Mouse (Mus musculus) 3134 (cell line): ENCODE data around the gene Mgrn1.
A peak's percentile ranks its signal among the peaks of the same experiment; 100 is the strongest.

Experiments
- DNase-seq: peaks from one replicate; pipeline ENCODE4 v3.0.0-alpha.2; 2011; ENCODE audit warnings: low spot score; ENCODE audit not compliant: insufficient read length; ENCODE audit errors: extremely low read depth

Gene Mgrn1

GRCm38 (mm10) chr16:4885760-4886689, at the start of gene Mgrn1:
Gene Mgrn1 (plus strand): TSS chr16:4886249.
- peak; percentile 82 for DNase-seq

DNA sequence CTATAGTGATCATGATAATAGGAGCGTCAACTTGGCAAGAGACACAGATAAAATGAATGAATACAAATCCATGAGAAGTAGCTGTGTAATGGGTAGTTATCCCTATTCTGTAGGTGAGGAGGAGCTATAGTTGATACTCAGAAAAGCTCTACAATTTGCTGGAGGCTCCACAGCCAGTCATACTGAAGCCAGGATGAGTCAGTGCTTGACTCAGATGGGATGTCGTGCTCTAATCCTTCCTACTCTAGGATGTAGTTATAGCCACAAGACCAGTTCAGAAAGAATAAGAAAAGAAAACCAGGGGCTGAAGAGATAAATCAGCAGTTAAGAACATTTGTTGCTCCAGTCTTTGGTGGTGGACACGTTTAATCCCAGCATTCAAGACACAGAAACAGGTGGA, 48.4 kb upstream of the Mgrn1 start:
- DNase-seq = no peak

GRCm38 (mm10) chr16:4839552-4839951, 46.5 kb upstream of the Mgrn1 start:
- no peak for DNase-seq

- no peak for DNase-seq
Measured at GRCm38 (mm10) chr16:4840231-4840630, 45.8 kb upstream of the Mgrn1 start.

GRCm38 (mm10) chr16:4847041-4847440, 39.0 kb upstream of the Mgrn1 start:
- DNase-seq = no peak

GRCm38 (mm10) chr16:4848090-4848489, 38.0 kb upstream of the Mgrn1 start:
- DNase-seq = no peak

DNA sequence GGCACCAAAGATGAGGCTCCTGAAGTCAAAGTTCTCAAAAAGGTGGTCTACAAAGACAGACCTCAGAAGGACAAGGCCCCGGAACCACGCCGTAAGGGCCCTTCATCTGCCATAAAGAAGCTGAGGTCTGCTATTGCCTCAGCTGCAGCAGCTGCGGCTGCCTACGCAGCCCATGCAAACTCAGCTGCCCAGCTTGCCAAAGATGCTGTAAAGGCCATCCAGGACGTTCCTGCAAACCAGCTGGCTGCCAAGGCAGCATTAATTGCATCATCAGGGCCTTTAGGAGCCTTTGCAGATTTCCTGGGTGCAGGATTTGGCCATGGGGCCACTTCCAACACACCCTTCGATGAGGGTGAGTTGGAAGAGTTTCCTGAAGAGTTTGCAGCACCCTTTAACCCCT, 35.7 kb upstream of the Mgrn1 start:
- no peak for DNase-seq

GRCm38 (mm10) chr16:4850938-4851628, 35.0 kb upstream of the Mgrn1 start:
- DNase-seq = no peak

GRCm38 (mm10) chr16:4855046-4855650, 30.9 kb upstream of the Mgrn1 start:
- DNase-seq = no peak

DNA sequence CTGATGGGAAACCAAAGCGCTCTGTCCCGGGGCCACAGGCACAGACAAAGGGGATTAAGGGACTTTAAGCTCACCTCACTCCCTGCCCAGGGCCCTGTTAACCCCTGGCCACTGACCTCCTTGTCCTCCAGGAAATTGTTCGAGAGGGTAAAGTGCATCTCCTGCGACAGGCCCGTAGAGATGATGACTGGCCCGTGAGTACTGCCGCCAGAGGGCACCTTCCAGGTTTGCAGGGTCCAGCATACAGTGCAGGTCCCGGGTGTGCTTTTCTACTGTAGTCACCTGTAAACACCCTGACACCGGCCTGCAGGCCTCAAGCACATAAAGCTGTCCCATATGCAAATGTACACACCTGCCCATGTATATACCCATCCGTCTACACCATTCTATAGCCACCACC, 24.7 kb upstream of the Mgrn1 start:
- DNase-seq = no peak

GRCm38 (mm10) chr16:4862863-4863483, 23.1 kb upstream of the Mgrn1 start:
- DNase-seq = peak; percentile 54

GRCm38 (mm10) chr16:4863742-4864141, 22.3 kb upstream of the Mgrn1 start:
- no peak for DNase-seq

- no peak for DNase-seq
Measured at GRCm38 (mm10) chr16:4866101-4866695, 19.9 kb upstream of the Mgrn1 start.

GRCm38 (mm10) chr16:4870490-4870889, 15.6 kb upstream of the Mgrn1 start:
- no peak for DNase-seq

DNA sequence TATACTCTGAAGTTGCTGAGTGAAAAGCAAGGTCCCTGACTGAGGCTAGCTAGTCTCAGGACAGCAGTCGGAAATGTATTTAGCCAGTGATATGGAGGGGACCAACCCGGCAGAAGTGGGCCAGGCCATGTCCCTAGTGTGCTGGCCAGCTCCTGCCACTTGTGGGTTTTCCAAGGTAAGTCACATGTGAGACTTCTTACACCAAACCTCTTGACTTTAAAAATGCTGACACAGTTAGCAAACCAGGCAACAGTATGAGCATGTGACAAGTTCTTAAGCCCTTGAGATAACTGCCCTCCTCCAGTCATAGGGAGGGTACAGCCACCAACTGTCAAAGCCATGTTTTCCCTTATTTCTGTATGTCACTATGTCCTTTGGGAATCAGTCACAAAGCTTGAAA, 14.1 kb upstream of the Mgrn1 start:
- no peak for DNase-seq

DNA sequence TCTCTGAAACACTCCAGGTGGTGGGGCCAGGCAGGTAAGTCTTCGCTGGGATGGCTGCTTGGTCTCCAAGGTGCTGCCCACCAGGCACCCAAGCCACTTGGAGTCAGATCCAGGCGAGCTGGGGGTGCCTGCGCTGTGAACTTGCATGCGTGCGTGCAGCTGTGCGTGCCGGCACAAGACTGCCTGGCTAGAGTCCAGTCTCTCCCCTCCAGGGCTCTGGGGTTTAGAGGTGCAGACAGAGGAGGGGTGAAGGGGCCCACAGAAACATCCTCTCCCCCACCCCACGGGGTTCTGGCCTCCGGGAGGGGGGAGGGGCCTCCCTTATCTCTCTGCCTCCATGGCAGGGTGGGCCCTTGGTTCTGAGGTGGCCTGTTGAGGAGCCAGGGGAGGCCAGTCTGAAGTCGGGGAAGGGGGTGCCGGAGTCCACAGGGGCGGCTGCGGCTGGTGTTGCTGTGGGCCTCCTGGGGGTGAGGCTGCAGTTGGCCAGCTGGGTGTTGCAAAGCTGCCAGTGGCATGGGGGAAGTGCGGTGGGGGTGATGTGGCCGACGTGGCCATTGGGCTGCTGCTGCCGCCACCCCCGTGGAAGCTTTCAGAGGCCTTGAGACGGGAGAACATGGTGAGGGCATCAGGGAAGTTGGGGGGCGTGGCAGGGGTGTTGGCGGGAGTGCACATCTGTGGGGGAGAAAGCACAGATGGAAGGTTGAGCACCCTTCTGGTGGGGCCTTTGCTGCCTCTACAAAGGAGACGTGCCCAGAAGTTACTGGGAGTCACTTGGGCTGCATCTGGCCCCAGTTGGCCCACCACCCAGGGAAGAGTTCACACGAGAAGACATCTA, 10.6 kb upstream of the Mgrn1 start:
- no peak for DNase-seq

DNA sequence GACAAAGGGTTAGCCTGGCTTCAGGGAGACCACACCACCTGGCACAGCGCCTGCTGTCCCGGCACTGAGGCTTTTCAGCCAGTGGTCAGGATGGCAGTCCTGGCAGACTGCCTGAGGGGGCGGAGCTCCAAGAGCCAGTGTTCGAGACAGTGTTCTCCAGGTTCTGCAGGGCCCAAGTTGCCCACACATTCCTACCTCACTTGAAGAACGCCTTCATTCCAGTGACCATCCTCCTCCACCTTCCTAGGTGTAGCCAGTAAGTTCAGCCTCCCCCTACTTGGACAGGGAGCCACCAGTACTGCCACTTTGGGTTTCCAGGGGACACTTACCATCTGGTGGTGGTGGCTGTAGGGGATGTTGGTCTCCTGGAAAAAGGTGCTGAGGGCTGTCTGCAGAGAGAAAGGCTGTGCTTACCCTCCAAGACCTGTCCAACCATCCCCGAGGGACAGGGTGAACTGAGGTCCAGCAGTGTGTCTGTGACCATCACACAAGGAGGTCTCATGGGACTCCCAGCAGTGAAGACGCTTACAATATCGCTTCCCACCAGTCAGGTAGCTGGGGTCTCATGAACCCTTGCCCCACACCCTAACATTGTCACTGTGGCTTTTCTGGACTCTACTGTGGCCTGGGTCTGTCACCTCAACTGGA, 9.9 kb upstream of the Mgrn1 start:
- no peak for DNase-seq

GRCm38 (mm10) chr16:4877195-4877594, 8.9 kb upstream of the Mgrn1 start:
- DNase-seq = no peak

DNA sequence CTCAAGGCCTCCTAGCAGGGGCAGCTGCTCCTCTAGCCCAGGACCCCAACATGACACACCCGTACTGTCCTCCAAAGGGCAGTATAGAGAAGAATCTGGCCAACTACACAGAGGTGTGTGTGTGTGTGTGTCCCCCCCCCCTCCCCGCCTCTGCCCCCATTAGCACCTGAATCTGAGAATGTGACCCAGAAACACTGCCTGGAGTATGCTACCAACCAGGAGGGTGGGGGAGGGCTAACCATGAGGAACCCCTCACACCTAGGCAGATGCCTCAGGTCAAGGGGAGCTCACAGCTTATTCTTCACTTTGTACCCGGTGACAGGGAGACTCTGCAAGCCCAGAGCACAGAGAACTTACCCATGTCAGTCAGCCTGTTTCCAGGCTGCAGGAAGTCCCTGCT, 8.3 kb upstream of the Mgrn1 start:
- DNase-seq = no peak
